Mouse (Mus musculus) E14TG2a.4 (cell line): ENCODE results near the gene Rab3b.

Experiments used
- H3K27me3 ChIP-seq: 2 replicates; pipeline ENCODE4 v1.6.1; 2014; ENCODE audit warnings: low read length, control low read depth; ENCODE audit not compliant: insufficient read depth
- H3K36me3 ChIP-seq: 2 replicates; pipeline ENCODE4 v1.6.1; 2014; ENCODE audit warnings: low read length, control low read depth; ENCODE audit not compliant: insufficient read depth
- H3K4me1 ChIP-seq: replicated peaks from 2 replicates; pipeline ENCODE4 v1.6.1; 2014; ENCODE audit warnings: low read depth, low read length, control low read depth
- H3K4me3 ChIP-seq: replicated peaks from 2 replicates; pipeline ENCODE4 v1.5.1; 2014; ENCODE audit warnings: mild to moderate bottlenecking, low read length
- H3K9me3 ChIP-seq: 2 replicates; pipeline ENCODE4 v1.6.1; 2014; ENCODE audit warnings: low read length, control low read depth
- CTCF ChIP-seq: conservative IDR thresholded peaks from 2 replicates; pipeline ENCODE4 v1.5.1; 2014; ENCODE audit warnings: low read length
- NANOG ChIP-seq: IDR thresholded peaks from 2 replicates; pipeline ENCODE4 v1.6.1; 2014; ENCODE audit warnings: borderline replicate concordance, low read length, mixed read lengths
- POU5F1 ChIP-seq: IDR thresholded peaks from 2 replicates; pipeline ENCODE4 v1.6.1; 2014; ENCODE audit warnings: low read length, borderline replicate concordance

Rab3b gene

DNA sequence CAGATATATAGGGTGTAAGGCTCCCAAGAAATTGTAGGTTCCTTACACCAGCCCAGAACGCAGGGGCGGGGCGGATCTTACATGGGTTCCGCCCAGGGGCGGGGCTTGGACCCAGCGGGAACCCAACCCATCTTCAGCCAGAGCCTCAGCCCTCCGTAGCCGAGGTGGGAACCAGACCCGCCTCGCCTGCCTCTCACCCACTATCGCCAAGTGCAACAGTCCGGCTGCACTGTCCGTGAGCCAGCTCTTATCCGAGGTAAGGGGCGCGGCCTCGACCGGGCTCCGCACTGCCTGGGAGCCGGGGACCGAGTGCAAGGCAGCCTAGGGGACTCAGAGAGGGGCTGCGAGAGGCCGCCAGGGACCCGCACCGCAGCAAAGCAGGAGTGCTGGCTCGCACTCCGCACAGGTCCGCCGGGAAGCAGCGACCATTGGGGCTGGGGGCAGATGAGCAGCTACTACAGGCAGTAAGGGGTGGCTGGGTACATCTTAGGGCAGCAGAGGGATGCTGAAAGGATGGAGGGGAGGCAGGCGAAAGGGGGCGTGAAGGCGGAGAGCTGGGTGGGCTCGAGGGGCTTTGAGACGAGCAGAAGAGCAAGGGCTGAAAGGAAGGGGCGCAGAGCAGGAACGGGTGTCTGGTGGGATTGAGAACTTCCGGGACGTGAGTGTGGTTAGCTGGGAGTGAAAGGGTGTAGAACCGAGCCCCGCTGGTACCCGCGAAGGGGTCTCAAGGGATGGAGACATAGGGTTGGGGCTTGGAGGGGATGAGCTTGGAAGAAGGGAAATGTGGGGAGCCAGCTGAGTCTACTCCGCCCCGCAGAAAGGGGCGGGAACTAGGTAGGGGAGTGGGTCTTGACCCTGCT, at the start of gene Rab3b:
Gene Rab3b, plus strand, starts transcription at position 101 of the 860 bp plus-strand sequence.
- Histone ChIP-seq H3K36me3 (no peaks in the 10 kb centered on the region), H3K9me3 (no peaks in the 10 kb centered on the region), H3K4me1 (peaks cover 22% of the 10 kb centered on the region), H3K27me3 (peaks cover 66% of the 10 kb centered on the region), H3K4me3 (peak within 1 kb of the TSS; percentile 91)
- TF ChIP-seq POU5F1 = no peak
- no peak for TF ChIP-seq NANOG
- TF ChIP-seq CTCF = no peak

- Histone ChIP-seq H3K9me3 (no peaks in the 10 kb centered on the region), H3K27me3 (no peaks in the 10 kb centered on the region), H3K36me3 (peaks cover 46% of the 10 kb centered on the region), H3K4me1 (peaks cover 25% of the 10 kb centered on the region), H3K4me3 (no peak overlapping the region)
- TF ChIP-seq POU5F1 (no peak), CTCF (no peak), NANOG (no peak)
Observed at GRCm38 (mm10) chr4:108830698-108831097, 48.2 kb upstream of the Rab3b start.

DNA sequence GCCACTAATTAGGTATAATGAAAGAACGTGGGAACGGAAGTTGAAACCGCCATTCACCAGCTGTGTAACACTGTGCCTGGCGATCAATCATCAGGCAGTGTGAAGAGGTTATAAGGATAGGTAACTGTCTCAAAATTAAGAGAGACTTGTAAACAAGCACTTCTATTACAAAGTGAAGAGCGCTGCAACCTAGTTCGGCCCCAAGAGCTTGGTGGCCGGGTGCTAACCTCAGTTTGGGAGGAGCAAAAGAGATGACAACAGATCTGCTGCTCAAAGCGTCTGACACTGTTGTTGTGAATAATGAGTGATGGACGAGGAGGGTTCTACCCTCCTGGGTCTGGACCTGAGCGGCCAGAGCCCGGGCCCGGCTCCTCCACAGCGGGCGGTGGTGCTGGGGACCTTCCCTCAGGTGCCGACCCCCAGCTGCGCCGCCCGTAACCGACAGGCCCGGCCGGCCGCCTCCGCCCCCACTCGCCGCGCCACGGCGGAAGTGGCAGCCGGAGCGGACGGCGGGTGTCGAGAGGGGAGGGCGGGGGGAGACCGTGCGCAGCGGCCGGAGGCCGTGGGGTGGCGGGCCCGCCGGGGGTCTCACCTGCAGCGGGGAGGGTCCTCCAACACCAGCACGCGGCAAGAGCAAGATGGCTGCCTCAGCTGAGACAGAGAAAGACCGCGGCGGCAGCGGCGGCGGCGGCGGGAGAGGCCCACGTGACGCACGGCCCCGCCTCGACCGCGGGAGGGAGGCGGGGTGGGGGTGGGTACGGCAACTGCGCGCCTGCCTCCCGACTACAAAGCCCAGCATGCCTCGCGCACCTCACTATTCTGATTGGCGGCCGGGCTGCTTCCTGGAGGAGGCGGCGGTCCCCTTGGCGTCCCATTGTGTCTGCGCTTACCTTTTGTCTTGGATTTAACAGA, 45.7 kb upstream of the Rab3b start, which contains the start of gene Btf3l4:
Gene Btf3l4, minus strand, starts transcription at position 699 of the 912 bp plus-strand sequence.
- peaks cover 43% of the 10 kb centered on the region for H3K4me1 ChIP-seq
- no peak for TF ChIP-seq POU5F1
- TF ChIP-seq NANOG = no peak
- TF ChIP-seq CTCF = no peak
- H3K4me3 ChIP-seq = peak within 1 kb of the TSS; percentile 85
- no peaks in the 10 kb centered on the region for H3K27me3 ChIP-seq
- no peaks in the 10 kb centered on the region for H3K9me3 ChIP-seq
- peaks cover 27% of the 10 kb centered on the region for H3K36me3 ChIP-seq

- Histone ChIP-seq H3K4me3 (peak overlapping the region; percentile 85), H3K27me3 (no peaks in the 10 kb centered on the region), H3K36me3 (peaks cover 26% of the 10 kb centered on the region), H3K4me1 (peaks cover 47% of the 10 kb centered on the region), H3K9me3 (no peaks in the 10 kb centered on the region)
- TF ChIP-seq NANOG (no peak), POU5F1 (no peak), CTCF (no peak)
Observed at GRCm38 (mm10) chr4:108833828-108834114, 45.1 kb upstream of the Rab3b start.

DNA sequence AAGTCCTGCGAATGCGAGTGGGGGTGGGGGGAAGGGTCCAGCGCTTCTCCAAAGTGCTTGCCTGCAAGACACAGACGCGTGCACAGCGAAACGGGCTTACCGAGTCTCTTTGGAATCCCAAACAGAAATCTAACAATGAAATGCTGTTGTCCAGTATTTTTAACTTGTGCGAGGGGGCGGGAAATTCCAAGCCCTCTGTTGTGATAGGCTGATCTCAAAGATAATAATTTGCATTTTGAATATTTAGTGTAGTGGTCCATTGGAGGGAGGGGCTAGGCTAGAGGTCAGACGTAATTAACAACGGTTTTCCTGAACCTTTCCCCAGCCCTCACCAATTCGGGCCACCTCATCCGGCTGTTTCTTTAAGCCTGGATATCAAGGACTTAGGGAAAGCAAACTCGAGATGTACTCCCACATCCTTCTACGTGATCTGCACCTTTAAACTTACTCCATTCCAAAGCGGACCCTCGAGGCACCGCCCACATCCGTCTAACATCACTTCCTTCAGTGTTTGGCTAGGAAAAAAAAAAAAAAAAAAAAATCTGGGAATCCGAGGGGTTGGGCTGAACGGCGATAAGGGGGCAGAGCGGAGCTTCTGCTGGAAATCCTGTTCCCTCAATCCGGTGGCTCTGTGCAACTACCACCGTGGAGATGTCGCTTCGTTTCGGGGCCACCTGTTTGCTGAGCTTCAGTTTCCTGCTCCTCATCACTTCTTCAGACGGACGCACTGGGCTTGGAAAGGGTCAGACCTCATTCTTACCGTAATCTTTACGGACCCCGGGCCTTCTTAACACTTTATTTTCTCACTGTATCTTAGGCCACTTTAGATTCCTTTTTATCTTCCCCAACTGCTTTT, 44.5 kb upstream of the Rab3b start, which contains the start of gene Txndc12:
Gene Txndc12, plus strand, starts transcription at position 487 of the 856 bp plus-strand sequence.
- Histone ChIP-seq H3K27me3 (no peaks in the 10 kb centered on the region), H3K36me3 (peaks cover 20% of the 10 kb centered on the region), H3K4me1 (peaks cover 47% of the 10 kb centered on the region), H3K4me3 (peak within 1 kb of the TSS; percentile 85), H3K9me3 (no peaks in the 10 kb centered on the region)
- TF ChIP-seq POU5F1 (no peak), NANOG (no peak), CTCF (no peak)

- H3K4me3 ChIP-seq = peak overlapping the region; percentile 85
- TF ChIP-seq CTCF (no peak), NANOG (no peak), POU5F1 (no peak)
- no peaks in the 10 kb centered on the region for H3K9me3 ChIP-seq
- H3K36me3 ChIP-seq = peaks cover 15% of the 10 kb centered on the region
- H3K4me1 ChIP-seq = peaks cover 47% of the 10 kb centered on the region
- no peaks in the 10 kb centered on the region for H3K27me3 ChIP-seq
Observed at GRCm38 (mm10) chr4:108834971-108835311, 43.9 kb upstream of the Rab3b start.

DNA sequence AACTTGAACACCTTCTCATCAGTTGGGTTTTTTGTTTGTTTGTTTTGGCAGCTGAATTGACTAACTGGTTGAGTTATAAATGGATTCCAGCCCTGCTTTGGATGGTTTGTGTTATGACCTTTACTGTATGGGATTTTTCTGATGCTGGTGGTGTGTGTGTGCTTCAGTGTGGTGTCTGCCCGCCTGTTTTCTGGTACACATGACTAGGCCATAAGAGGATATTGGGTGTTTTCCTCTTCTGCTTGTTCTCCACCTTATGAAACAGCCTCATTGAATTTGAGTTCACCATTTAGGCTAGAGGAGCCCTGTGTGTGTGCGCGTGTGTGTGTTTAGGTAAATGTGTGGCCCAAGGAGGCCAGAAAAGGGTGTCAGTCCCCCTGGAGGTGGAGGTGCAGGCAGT, 43.4 kb upstream of the Rab3b start:
- peaks cover 9% of the 10 kb centered on the region for H3K36me3 ChIP-seq
- H3K9me3 ChIP-seq = no peaks in the 10 kb centered on the region
- H3K4me3 ChIP-seq = peak overlapping the region; percentile 85
- H3K27me3 ChIP-seq = no peaks in the 10 kb centered on the region
- peaks cover 51% of the 10 kb centered on the region for H3K4me1 ChIP-seq
- TF ChIP-seq POU5F1 (no peak), CTCF (no peak), NANOG (no peak)

- Histone ChIP-seq H3K36me3 (peaks cover 9% of the 10 kb centered on the region), H3K4me1 (peaks cover 48% of the 10 kb centered on the region), H3K27me3 (no peaks in the 10 kb centered on the region), H3K9me3 (no peaks in the 10 kb centered on the region), H3K4me3 (no peak overlapping the region)
- TF ChIP-seq NANOG (no peak), CTCF (no peak), POU5F1 (no peak)
Observed at GRCm38 (mm10) chr4:108838031-108838430, 40.8 kb upstream of the Rab3b start.
